Mouse (Mus musculus): ENCODE results near the gene Ggt5. TPM values are rescaled to one million over a fixed set of nuclear protein-coding genes. Genes with fewer than 3 reads are reported as not detected.

Gene Ggt5
- total and polyA plus RNA-seq, 2 experiments from 2014 or later = 2.6 to 4.3 TPM

DNA sequence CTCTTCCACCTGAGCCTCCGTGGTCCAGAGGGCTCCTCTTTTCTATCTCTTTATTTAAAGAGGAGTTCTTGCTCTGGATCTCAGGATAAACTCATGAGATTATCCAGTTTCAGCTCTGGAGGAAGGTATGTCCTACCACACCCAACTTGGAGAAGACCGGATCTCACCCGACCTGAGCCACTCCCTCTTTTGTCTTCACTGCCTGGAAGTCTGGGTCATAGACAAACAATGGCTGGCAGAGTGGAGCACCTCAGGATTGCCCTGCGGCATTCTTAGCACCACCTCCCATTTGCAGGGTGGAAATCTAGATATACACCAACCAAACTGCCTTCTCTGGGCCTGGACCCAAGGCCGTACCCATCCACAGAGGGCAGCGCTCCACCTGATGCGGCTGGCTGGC is 59.9 kb downstream of the Ggt5 start:
- ATAC-seq (no peak), DNase-seq (no peak)
- Histone ChIP-seq H3K27me3 (ENCODE audit: insufficient read depth, low read length) (no peaks in the 10 kb centered on the region), H3K9ac (no peak overlapping the region), H3K9me3 (ENCODE audit: low read length) (no peaks in the 10 kb centered on the region), H3K36me3 (ENCODE audit: insufficient read depth) (peaks cover 80% of the 10 kb centered on the region), H3K4me2 (ENCODE audit: low read depth) (no peak overlapping the region), H3K27ac (ENCODE audit: low read depth, low read length) (no peak overlapping the region), H3K4me1 (ENCODE audit: insufficient read depth) (no peaks in the 10 kb centered on the region), H3K4me3 (ENCODE audit: low read depth, low read length) (no peak overlapping the region)
- 95% methylated on average over 7 of the region's 7 CpGs for WGBS
- no peak for TF ChIP-seq CTCF (IDR thresholded peaks at IDR 0.05; ENCODE audit: low read depth)

DNA sequence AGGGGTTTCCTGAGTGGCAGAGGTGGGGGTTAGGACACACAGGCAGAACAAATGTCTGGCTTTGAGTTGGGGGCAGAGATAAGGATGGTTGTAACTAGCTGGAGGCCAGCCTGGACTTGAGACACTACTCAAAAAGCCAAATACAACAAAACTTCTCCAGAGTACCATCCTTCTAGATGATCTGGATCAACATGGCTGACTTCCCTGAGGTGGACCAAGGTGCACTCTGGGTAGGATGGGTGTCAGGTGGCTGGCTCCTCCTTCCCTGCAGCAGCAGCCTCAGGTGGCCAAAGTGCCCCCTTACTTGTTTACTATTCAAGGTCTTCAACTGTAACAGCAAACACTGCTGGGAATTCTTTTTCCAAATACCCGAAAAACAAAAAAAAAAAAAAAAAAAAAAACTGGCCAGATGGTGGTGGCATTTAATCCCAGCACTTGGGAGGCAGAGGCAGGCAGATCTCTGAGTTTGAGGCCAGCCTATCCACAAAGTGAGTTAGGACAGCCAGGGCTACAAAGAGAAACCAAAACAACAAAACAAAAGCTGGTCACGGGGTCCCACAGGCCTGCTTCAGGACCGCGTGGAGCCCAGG is 60.4 kb downstream of the Ggt5 start:
- Histone ChIP-seq H3K36me3 (ENCODE audit: insufficient read depth) (peaks cover 85% of the 10 kb centered on the region), H3K4me3 (ENCODE audit: low read depth, low read length) (no peak overlapping the region), H3K4me2 (ENCODE audit: low read depth) (no peak overlapping the region), H3K9me3 (ENCODE audit: low read length) (no peaks in the 10 kb centered on the region), H3K27me3 (ENCODE audit: insufficient read depth, low read length) (no peaks in the 10 kb centered on the region), H3K4me1 (ENCODE audit: insufficient read depth) (no peaks in the 10 kb centered on the region), H3K9ac (no peak overlapping the region), H3K27ac (ENCODE audit: low read depth, low read length) (no peak overlapping the region)
- ATAC-seq (no peak), DNase-seq (no peak)
- TF ChIP-seq CTCF (IDR thresholded peaks at IDR 0.05; ENCODE audit: low read depth) = no peak
- WGBS = 92% methylated on average over 4 of the region's 4 CpGs

DNA sequence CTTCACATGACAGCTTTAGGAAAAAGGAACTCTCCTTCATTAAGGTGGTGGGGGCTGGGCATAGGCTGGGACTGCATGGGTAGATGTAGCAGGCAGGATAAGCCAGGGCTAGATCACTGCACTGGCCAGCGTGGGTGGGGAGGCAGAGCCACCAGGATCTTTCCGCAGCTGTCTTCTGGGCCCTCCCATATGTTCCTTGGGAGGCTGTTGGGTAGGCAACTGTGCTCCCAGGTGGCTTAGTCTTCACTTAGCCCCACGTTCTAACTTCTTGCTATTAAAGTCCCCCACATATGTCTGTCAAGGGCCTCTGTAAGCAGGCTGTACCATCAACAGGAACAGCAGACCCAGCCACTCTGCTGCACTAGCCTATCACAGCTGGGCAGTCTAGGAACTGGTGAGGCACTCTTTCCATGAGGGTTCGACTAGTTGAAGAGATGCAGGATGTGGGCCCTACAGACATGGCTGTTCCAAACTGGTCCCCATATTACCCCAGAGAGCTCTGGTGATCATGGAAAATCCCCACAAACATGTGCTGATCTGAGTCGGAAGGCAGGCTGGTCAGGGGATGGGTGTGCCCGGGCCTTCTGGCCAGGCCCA is 61.3 kb downstream of the Ggt5 start:
- ATAC-seq = no peak
- TF ChIP-seq CTCF (IDR thresholded peaks at IDR 0.05; ENCODE audit: low read depth) = no peak
- DNase-seq = no peak
- H3K4me3 ChIP-seq (ENCODE audit: low read depth, low read length) = no peak overlapping the region
- H3K9me3 ChIP-seq (ENCODE audit: low read length) = no peaks in the 10 kb centered on the region
- no peak overlapping the region for H3K9ac ChIP-seq
- H3K27me3 ChIP-seq (ENCODE audit: insufficient read depth, low read length) = no peaks in the 10 kb centered on the region
- no peak overlapping the region for H3K27ac ChIP-seq (ENCODE audit: low read depth, low read length)
- H3K4me1 ChIP-seq (ENCODE audit: insufficient read depth) = no peaks in the 10 kb centered on the region
- WGBS = 93% methylated on average over 6 of the region's 6 CpGs
- H3K36me3 ChIP-seq (ENCODE audit: insufficient read depth) = peaks cover 89% of the 10 kb centered on the region
- no peak overlapping the region for H3K4me2 ChIP-seq (ENCODE audit: low read depth)

DNA sequence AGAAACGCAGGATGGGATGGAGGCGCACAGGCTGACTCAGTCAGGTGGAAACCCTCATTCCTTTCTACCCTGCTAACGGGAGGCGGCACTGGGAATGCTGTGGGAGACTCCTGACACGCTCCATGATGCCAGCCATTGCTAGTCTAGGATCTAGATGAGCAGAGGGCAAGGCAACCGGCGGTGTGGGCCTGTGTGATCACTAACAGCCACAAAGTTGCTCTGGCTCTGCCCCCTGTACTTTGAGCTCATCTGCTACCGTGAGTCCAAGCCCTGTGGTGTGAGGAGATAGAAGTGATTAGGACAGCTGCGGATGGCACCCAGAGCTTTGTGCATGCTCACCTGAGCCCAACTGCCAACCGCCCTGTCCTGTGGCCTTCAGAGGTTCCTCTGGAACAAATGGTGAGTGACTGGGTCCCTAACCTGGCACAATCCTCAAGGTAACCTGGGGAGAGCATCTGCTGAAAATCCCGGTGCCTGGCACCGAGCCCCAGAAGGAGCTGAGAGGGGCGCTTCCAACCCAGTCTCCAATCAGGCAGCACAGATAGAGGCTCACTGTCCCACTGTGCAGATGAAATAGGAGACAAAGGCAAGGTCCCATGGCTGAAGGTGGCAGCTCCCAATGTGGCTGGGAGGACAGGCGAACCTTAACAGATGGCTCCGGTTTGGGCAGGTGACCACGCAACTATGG is 62.4 kb downstream of the Ggt5 start:
- Histone ChIP-seq H3K9me3 (ENCODE audit: low read length) (no peaks in the 10 kb centered on the region), H3K4me3 (ENCODE audit: low read depth, low read length) (no peak overlapping the region), H3K27me3 (ENCODE audit: insufficient read depth, low read length) (no peaks in the 10 kb centered on the region), H3K4me2 (ENCODE audit: low read depth) (no peak overlapping the region), H3K4me1 (ENCODE audit: insufficient read depth) (no peaks in the 10 kb centered on the region), H3K27ac (ENCODE audit: low read depth, low read length) (no peak overlapping the region), H3K36me3 (ENCODE audit: insufficient read depth) (peaks cover 89% of the 10 kb centered on the region), H3K9ac (no peak overlapping the region)
- no peak for TF ChIP-seq CTCF (IDR thresholded peaks at IDR 0.05; ENCODE audit: low read depth)
- 92% methylated on average over 16 of the region's 16 CpGs for WGBS
- DNase-seq = no peak
- ATAC-seq = no peak

DNA sequence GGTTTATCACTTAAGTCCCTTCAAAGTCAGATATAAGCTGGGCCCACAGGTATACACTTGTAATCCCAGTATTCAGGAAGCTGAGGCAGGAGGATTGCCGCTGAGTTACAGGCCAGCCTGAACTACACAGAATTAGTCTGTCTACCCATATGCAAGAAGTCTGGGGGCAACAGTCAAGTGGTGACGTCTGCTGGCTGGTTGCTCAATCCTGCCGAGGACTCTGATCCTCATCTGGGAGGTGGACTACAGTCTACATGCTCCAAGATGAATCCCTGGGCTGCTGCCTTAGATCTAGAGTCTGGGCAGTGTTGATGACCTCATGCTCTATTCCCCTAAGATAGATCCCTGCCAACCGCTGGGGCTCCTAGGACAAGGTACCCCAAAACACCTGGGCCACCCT is 64.9 kb downstream of the Ggt5 start:
- Histone ChIP-seq H3K9ac (no peak overlapping the region), H3K9me3 (ENCODE audit: low read length) (no peaks in the 10 kb centered on the region), H3K4me1 (ENCODE audit: insufficient read depth) (no peaks in the 10 kb centered on the region), H3K4me3 (ENCODE audit: low read depth, low read length) (no peak overlapping the region), H3K36me3 (ENCODE audit: insufficient read depth) (peaks cover 93% of the 10 kb centered on the region), H3K27me3 (ENCODE audit: insufficient read depth, low read length) (no peaks in the 10 kb centered on the region), H3K27ac (ENCODE audit: low read depth, low read length) (no peak overlapping the region), H3K4me2 (ENCODE audit: low read depth) (no peak overlapping the region)
- DNase-seq (no peak), ATAC-seq (no peak)
- WGBS = 94% methylated on average over 4 of the region's 4 CpGs
- no peak for TF ChIP-seq CTCF (IDR thresholded peaks at IDR 0.05; ENCODE audit: low read depth)

DNA sequence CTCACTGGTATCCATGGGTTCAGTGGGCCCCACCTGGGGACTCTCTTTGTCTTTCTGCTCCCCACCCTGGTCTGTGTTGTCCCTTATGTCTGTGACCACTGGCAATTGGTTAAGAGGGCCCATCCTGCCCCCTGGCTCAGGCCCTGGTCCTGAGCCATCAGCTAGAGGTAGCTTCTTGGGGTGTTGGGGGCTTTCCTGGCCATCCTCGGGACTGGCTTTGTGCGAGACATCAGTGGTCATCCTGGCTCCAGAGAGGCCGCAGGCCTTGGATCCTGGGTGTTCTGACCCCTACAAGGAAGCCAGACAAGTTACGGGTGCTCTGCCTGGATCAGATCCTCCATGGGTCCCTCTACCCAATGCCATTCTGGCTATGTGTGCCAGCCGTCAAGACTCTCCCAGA is 68.0 kb downstream of the Ggt5 start:
- Histone ChIP-seq H3K4me3 (ENCODE audit: low read depth, low read length) (no peak overlapping the region), H3K27me3 (ENCODE audit: insufficient read depth, low read length) (no peaks in the 10 kb centered on the region), H3K36me3 (ENCODE audit: insufficient read depth) (peaks cover 69% of the 10 kb centered on the region), H3K4me1 (ENCODE audit: insufficient read depth) (0 out of 2 replicates have a peak, but pooled peaks cover 4% of the 10 kb centered on the region), H3K9ac (no peak overlapping the region), H3K27ac (ENCODE audit: low read depth, low read length) (no peak overlapping the region), H3K9me3 (ENCODE audit: low read length) (no peaks in the 10 kb centered on the region), H3K4me2 (ENCODE audit: low read depth) (no peak overlapping the region)
- ATAC-seq = no peak
- WGBS = 95% methylated on average over 5 of the region's 5 CpGs
- TF ChIP-seq CTCF (IDR thresholded peaks at IDR 0.05; ENCODE audit: low read depth) = no peak
- no peak for DNase-seq

DNA sequence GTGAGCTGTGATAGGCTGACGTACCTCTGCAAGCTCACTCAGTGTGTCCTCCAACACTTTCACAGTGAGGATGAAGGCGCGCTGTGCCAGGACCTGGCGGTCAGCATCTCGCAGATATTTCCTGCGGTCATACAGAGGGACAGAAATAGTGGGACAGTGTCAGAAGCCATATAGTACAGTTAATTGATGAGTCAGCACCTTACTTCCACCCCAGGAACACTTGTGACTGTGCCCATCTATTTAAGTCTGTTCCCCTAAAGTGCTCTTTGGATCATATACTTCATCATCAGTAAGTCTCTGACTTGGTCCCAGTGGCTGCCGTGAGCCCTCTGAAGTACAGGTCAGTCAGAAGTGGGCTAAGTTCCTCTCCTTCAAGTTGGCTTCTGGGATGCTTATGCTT is 68.6 kb downstream of the Ggt5 start:
- Histone ChIP-seq H3K9me3 (ENCODE audit: low read length) (no peaks in the 10 kb centered on the region), H3K4me3 (ENCODE audit: low read depth, low read length) (no peak overlapping the region), H3K9ac (no peak overlapping the region), H3K27me3 (ENCODE audit: insufficient read depth, low read length) (no peaks in the 10 kb centered on the region), H3K4me1 (ENCODE audit: insufficient read depth) (0 out of 2 replicates have a peak, but pooled peaks cover 4% of the 10 kb centered on the region), H3K4me2 (ENCODE audit: low read depth) (no peak overlapping the region), H3K27ac (ENCODE audit: low read depth, low read length) (no peak overlapping the region), H3K36me3 (ENCODE audit: insufficient read depth) (peaks cover 64% of the 10 kb centered on the region)
- no peak for TF ChIP-seq CTCF (IDR thresholded peaks at IDR 0.05; ENCODE audit: low read depth)
- WGBS = 98% methylated on average over 7 of the region's 7 CpGs
- no peak for ATAC-seq
- DNase-seq = no peak
